Mouse (Mus musculus) kidney, adult 18-20 months (tissue): ENCODE results near the gene 4932438A13Rik.

Experiments
- DNase-seq: peaks from one replicate; pipeline ENCODE4 v3.0.0; 2021

4932438A13Rik gene

GRCm38 (mm10) chr3:36862721-36863275 is at the start of gene 4932438A13Rik:
TSS of gene 4932438A13Rik (plus strand) at chr3:36863104.
- DNase-seq: peak; percentile 99

DNA sequence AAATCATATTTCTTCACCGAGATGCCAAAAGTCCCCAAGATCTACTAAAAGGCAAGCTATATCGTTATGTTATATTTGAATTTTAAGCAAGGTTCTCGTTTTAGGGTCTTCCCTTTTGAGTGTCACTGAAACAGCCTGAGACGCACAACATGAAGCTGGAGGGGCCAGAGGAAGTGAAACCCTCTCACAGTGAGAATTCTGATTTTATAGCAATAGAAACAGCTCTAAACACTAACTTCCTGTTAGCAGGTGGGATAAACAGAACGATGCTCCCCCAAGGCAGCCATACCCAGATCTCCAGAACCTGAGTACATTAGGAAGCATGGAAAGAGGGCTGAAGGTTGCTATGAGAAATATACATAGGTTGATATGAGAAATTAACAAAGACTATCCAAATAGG is 46.3 kb upstream of the 4932438A13Rik start:
- no peak for DNase-seq

GRCm38 (mm10) chr3:36819402-36819801 is 43.5 kb upstream of the 4932438A13Rik start:
- DNase-seq: peak; percentile 11

DNA sequence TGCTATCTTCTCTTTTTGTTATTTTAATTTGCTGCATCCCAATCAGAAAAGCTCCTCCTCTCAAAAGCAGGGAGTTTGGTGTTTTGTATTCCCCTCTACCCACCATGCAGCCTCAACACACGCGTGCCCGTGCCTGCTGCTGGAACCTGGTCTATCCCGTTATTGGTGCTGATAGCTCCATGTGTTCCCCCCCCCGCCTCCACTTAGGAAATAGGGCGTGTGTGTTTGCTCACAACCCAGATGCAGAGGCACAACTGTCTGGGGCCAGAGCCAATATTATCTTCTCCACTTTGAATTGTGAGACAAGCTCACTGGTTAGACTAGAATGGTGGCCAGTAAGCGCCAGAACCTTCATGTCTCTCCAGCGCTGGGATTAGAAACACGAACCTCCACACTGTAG is 41.9 kb upstream of the 4932438A13Rik start:
- DNase-seq: no peak

GRCm38 (mm10) chr3:36825098-36825497 is 37.8 kb upstream of the 4932438A13Rik start:
- no peak for DNase-seq

- no peak for DNase-seq
These were observed 37.4 kb upstream of the 4932438A13Rik start for GRCm38 (mm10) chr3:36825554-36825953.

GRCm38 (mm10) chr3:36827274-36828025 is 35.5 kb upstream of the 4932438A13Rik start:
- no peak for DNase-seq

DNA sequence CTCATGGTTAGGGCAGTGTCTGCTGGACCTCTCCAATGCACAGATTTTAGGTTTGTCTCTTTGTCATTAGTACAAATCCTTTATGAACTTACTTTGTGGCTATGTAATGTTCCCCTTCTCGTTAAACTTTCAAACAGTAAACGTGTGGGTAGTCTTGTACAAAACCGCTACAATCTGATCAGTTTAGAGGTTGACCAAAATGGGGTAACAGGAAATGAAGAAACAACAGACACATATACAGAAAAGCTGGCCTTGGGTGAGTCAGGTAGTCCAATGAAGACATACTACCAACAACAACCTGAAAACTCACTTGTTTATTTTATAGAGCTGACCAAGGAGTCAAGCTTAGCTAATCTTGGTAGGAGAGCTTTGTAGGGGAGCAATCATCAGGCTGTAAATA is 32.7 kb upstream of the 4932438A13Rik start:
- no peak for DNase-seq

- no peak for DNase-seq
These were observed 28.5 kb upstream of the 4932438A13Rik start for GRCm38 (mm10) chr3:36834426-36834825.

DNA sequence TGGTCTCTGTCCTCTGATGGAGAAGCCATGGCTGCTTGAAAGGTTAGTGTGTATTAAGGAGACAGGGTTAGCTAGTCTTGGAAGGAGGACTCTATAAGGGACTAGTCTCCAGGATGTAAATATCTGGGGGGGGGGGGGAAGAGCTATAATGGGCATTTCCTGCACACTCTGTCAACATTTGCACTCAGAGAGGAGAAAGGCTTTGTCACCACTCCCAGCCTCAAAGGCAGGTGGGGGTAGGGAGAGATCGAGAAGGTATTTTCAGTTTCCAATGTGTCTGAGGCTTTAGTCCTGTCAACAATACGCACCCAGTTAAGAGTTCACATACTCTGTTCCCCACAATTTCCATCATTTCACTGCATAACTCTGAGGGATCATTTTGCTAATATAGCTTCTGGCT is 28.1 kb upstream of the 4932438A13Rik start:
- no peak for DNase-seq

DNA sequence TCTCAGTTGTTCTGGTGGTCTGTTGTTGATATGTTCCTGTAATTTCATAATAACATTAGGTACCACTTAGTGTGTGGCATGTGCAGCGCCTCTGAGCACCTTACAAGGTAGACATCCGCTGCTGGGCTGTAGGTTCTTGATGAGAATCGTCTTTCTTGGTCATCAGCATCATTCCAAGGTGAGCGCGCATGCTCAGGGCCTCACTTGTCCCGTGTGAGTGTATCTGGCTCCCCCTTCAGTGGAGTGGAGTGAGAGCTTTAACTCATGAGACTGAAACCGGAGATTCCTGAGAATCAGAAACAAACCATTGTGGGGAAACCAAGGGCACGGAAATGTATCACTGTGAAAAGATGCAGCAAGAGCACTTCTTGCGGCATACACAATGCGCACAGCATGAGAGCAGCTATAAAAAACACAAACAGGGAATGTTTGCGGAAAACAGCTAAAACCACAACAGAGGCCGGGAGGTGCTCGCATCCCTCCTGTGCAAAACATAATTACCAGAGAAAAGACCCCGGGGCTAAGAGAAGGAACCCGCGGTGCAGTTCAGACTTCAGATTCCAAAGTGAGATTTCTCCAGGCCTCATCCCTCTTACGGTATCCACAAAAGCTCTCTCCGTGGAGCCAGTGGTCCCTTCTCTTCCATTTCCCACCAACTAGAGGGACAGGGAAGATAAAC is 27.2 kb upstream of the 4932438A13Rik start:
- peak; percentile 13 for DNase-seq

- no peak for DNase-seq
These were observed 26.1 kb upstream of the 4932438A13Rik start for GRCm38 (mm10) chr3:36836833-36837232.

DNA sequence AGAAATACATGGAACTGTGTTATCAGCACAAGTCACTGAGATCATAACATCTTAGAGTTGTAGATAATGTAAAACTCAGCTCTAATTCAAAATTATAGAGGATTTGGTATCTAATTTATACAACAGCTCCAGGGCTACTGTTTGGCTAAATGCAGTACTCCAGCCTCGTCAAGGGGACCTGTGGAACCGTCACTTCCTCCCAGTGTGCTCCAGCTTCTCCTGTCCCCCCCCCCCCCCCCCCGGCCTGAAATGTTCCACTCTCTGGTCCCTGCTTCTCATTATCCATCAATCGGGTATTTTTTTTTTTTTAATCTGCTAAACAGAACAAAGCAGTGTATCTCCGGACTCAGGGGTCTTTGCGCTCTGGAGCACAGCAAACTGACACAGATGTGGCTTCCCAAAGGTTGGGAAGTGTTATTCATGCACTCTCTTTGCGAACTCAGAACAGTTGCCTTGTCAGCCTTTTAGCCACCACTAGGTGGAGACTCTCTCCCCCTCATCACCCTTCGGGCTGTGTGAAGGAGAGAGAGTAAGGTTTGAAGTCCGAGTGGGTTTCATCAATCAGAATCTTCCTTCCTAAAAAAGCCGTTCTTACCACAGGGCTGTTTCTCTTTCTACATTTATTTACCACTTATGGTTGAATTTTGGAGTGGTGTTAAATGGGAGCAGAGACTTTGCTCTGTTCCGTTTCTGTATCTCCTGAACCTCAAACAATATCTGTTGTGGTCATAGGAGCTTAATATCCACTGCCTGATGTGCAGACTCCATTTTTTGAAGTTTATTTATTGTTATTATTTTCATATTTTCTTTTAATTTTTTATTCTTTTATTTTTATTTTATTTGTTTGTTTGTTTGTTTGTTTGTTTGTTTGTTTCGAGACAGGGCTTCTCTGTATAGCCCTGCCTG is 22.0 kb upstream of the 4932438A13Rik start:
- peak; percentile 63 for DNase-seq

GRCm38 (mm10) chr3:36853733-36854440 is 9.0 kb upstream of the 4932438A13Rik start:
- no peak for DNase-seq

DNA sequence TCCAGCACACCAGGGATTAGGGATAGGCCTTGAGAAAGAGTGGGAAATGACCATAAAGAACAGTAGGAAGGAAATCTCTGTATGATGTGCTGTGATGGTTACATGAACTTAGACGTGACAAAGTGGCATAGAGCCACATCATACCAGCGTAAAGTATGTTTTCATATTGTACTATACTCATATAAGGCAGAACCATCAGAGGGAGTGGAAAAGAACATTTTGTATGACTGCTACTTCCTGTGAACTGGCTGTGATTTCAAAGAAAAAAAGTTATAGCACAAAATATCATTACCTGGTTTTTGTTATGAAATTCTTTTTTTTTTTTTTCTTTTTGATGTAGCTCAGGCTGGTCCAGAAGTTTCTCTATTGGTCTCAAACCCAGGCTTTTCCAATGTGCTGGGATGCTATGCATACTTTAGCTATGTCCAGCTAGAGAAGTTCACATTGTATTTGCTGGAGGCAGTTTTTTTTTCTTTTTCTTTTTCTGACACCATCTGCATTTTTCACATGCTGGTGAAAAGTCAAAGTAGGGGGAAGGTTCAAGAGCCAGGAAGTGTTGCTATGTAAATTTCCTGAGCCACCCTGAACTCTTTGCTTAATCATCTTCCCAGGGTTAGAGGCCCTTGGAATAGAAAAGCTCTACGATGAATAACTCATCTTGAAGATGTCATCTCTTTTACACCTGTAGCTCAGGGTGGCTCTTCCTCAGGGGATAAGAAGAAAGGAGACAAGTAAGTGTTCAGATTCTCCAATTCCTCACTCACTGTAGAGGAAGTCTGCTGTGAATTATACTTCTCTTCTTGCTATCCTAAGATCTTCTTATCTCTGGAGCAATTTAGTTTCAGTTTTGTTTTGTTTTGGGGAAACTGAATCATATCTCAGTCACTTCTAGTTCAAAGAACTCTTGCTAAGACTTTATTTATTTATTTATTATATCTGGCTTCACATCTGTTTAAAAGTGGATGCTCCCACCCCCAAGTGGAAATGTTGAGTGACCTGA is 1.2 kb upstream of the 4932438A13Rik start:
- no peak for DNase-seq

- no peak for DNase-seq
These were observed 523 bp downstream of the 4932438A13Rik start for GRCm38 (mm10) chr3:36863427-36863826.

- DNase-seq: no peak
These were observed 977 bp downstream of the 4932438A13Rik start for GRCm38 (mm10) chr3:36863881-36864280.

DNA sequence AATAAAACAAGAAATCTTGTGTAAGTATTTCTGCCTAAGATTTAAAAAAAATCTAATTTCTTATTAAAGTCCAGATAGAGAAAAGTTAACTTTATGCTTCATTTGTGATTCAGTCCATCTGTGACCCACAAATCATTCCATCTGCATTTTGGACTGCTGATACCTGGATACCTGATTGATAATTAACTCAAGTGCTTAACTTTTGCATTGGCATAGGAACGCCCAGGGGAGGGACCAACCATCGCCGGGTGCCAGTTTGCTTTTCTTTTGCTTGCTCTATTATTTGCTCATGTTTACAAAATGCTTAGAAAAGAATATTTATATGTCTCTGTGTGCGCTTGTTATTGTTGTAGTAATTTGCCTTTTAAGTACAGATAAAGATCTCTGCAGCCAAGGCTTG is 1.6 kb downstream of the 4932438A13Rik start:
- DNase-seq: no peak

GRCm38 (mm10) chr3:36905372-36905771 is 42.5 kb downstream of the 4932438A13Rik start:
- DNase-seq: no peak

DNA sequence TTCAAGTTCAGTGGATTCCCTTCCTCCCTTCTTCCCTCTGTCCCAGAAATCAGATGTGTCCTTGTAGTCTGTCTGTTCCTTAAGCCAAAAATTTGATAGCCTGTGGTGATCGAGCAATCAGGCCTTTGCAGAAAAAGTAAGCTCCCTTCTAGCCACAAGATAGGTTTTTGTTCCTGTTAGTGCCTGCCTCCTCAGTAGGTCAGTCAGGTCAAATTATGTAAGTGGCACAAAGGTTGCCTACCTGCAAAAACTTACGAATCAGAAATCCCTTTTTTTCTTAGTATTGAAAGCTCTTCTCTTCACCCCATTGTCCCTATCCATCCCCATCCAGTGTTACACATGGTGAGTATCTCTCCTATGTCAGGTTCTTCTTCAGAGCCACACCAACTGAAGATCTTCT is 54.9 kb downstream of the 4932438A13Rik start:
- no peak for DNase-seq

DNA sequence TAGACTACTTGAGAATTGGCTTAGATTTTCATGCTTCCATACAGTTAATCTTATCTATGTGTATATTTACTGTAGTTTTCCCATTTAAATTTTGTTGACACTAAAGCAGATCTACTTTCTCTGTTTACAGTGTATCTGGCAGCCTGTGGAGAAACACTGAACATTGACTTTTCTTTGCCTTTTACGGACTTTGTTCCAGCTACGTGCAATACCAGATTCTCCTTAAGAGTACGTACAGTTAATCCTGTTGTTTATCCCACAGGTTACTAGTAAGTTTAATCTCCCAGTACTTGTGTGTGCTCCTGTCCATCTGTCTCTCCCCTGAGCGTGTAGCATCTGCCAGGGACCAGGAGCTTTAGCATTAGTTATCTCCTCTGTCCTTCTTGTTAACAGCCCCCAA is 55.4 kb downstream of the 4932438A13Rik start:
- DNase-seq: no peak
